23 mouse cellular contexts compared by ENCODE assay signal in genomic region chr12:25905614-25906013, GRCm38 (mm10).
A peak's percentile ranks its signal among the peaks of the same experiment; 100 is the strongest.
DNase-seq lines count a peak whose midpoint lies in the region; ATAC-seq and TF ChIP-seq lines count a peak whose summit lies in the region.
"Had no signal": no experiment of that assay in that cellular context is flagged by ENCODE, and none has a peak within 500 bp of the region (broad histone marks: within the 10 kb centered on the region; RNA-seq: fewer than 3 reads in every experiment).

No protein-coding gene starts in this region.

- peak; percentile 45 to 54 for DNase-seq in spleen, postnatal 36 days (ENCODE audit: low spot score in 2 of 2)
- DNase-seq in spleen, postnatal 14 days (ENCODE audit: low spot score in 2 of 2), result no peak
- peak; percentile 1 for DNase-seq in MEL (ENCODE audit: low read depth, low spot score)
- no peak for DNase-seq in embryonic facial prominence, embryonic 10.5 days (ENCODE audit: low spot score)
- no peak for DNase-seq in cerebellum, adult 9-10 months
- DNase-seq: adrenal gland, adult 8-10 months; adrenal gland, postnatal 36 days; cerebellum, adult 11 months; cerebellum, adult 8-10 months; cerebellum, postnatal 25 days; embryo, embryonic 11 days; forebrain, postnatal 0 days; gastrocnemius, postnatal 14 days; heart, postnatal 10 days; heart, postnatal 4 days had no signal

- TF ChIP-seq POLR2A in MEL (IDR thresholded peaks at IDR 0.05; ENCODE audit: control insufficient read depth in 1 of 2, insufficient read depth in 1 of 2, low read depth in 1 of 2, low read length in 2 of 2, poor library complexity in 1 of 2), result no peak

- peak; percentile 66 for ATAC-seq in megakaryocyte, adult 5-6 weeks (ENCODE audit: poor library complexity, severe bottlenecking)
- no peak for ATAC-seq in erythroblast, adult 5-6 weeks (replicated peaks; ENCODE audit: low FRiP score, poor library complexity, severe bottlenecking)
- ATAC-seq: forebrain, embryonic 13.5 days; forebrain, postnatal 0 days; hindbrain, embryonic 16.5 days; inflammation-experienced regulatory T-cells, adult 6 months; intestine, postnatal 0 days had no signal

- no peak for TF ChIP-seq CTCF in MEL (IDR thresholded peaks at IDR 0.05 in 2 of 3, conservative IDR thresholded peaks at IDR 0.05 in 1 of 3; ENCODE audit: control insufficient read depth in 1 of 3, insufficient read depth in 1 of 3, low read depth in 2 of 3, low read length in 3 of 3, poor library complexity in 1 of 3, severe bottlenecking in 1 of 3)

- WGBS in embryonic facial prominence, embryonic 10.5 days, result 79% methylated on average over 1 of the region's 1 CpGs

- H3K4me3 ChIP-seq in MEL (ENCODE audit: control insufficient read depth in 1 of 2, insufficient read depth in 1 of 2, low read depth in 2 of 2, low read length in 2 of 2), result no peak overlapping the region
- H3K4me3 ChIP-seq in embryonic facial prominence, embryonic 10.5 days, result no peak overlapping the region
- H3K4me3 ChIP-seq: embryonic facial prominence, embryonic 13.5 days; forebrain, embryonic 13.5 days; hindbrain, embryonic 12.5 days had no signal

- no peaks in the 10 kb centered on the region for H3K9me3 ChIP-seq in MEL (replicated peaks; ENCODE audit: insufficient read depth, low read length)
- no peaks in the 10 kb centered on the region; the same call in 1 of the 2 replicates for H3K9me3 ChIP-seq in embryonic facial prominence, embryonic 10.5 days
- H3K9me3 ChIP-seq: embryonic facial prominence, embryonic 13.5 days; forebrain, embryonic 13.5 days; hindbrain, embryonic 12.5 days had no signal

- TF ChIP-seq EP300 in MEL (IDR thresholded peaks at IDR 0.05; ENCODE audit: low read depth in 1 of 2, low read length in 2 of 2), result no peak

- no peaks in the 10 kb centered on the region for H3K4me1 ChIP-seq in MEL (ENCODE audit: control insufficient read depth in 1 of 2, insufficient read depth in 2 of 2, low read length in 2 of 2)
- no peaks in the 10 kb centered on the region for H3K4me1 ChIP-seq in embryonic facial prominence, embryonic 10.5 days
- H3K4me1 ChIP-seq: embryonic facial prominence, embryonic 13.5 days; forebrain, embryonic 13.5 days; hindbrain, embryonic 12.5 days had no signal

- no peaks in the 10 kb centered on the region for H3K27me3 ChIP-seq in MEL (ENCODE audit: control insufficient read depth in 1 of 2, insufficient read depth in 2 of 2, low read length in 2 of 2)
- H3K27me3 ChIP-seq in embryonic facial prominence, embryonic 10.5 days (replicated peaks; ENCODE audit: low read depth, poor library complexity, severe bottlenecking), result no peaks in the 10 kb centered on the region
- H3K27me3 ChIP-seq: embryonic facial prominence, embryonic 13.5 days; forebrain, embryonic 13.5 days; hindbrain, embryonic 12.5 days had no signal

- no peak overlapping the region for H3K27ac ChIP-seq in MEL (ENCODE audit: control insufficient read depth, low read depth, low read length)
- H3K27ac ChIP-seq in embryonic facial prominence, embryonic 10.5 days (replicated peaks), result no peak overlapping the region
- H3K27ac ChIP-seq: embryonic facial prominence, embryonic 13.5 days; forebrain, embryonic 13.5 days; hindbrain, embryonic 12.5 days had no signal

- no peaks in the 10 kb centered on the region for H3K79me2 ChIP-seq in MEL (ENCODE audit: control insufficient read depth, insufficient read depth, low read length, poor library complexity)

- H3K9ac ChIP-seq in MEL (ENCODE audit: control insufficient read depth, low read depth, low read length, poor library complexity, severe bottlenecking), result no peak overlapping the region
- H3K9ac ChIP-seq: embryonic facial prominence, embryonic 13.5 days; forebrain, embryonic 13.5 days; forebrain, postnatal 0 days; hindbrain, embryonic 12.5 days had no signal

- TF ChIP-seq RAD21 in MEL (IDR thresholded peaks at IDR 0.05; ENCODE audit: low read depth, low read length), result no peak

- H3K36me3 ChIP-seq in MEL (ENCODE audit: control insufficient read depth in 1 of 2, insufficient read depth in 2 of 2, low read length in 2 of 2), result no peaks in the 10 kb centered on the region
- H3K36me3 ChIP-seq in embryonic facial prominence, embryonic 10.5 days (replicated peaks), result no peaks in the 10 kb centered on the region
- H3K36me3 ChIP-seq: embryonic facial prominence, embryonic 13.5 days; hindbrain, embryonic 12.5 days had no signal

TF ChIP-seq in MEL, 35 proteins besides CTCF, POLR2A, EP300 and RAD21:
- TF ChIP-seq ELF1 (IDR thresholded peaks at IDR 0.05; ENCODE audit: low read depth, low read length), result no peak

Comparison
In these comparisons a context has a peak if more than half of its experiments do, and no peak if none do; other contexts are left out.
1. DNase-seq: peak in spleen, postnatal 36 days (2 of 2) and MEL (single experiment); none in spleen, postnatal 14 days (0 of 2), embryonic facial prominence, embryonic 10.5 days (single experiment) and cerebellum, adult 9-10 months (single experiment).